Mouse (Mus musculus): ENCODE measurements at regions not wholly inside any gene's neighbourhood (a gene's known extent, or its start where the extent isn't known, plus 50 kb on each side); places are given as distances from the start of the nearest gene placed in this dataset.

- TF ChIP-seq CTCF (IDR thresholded peaks at IDR 0.05; ENCODE audit: borderline replicate concordance, control insufficient read depth, extremely low read depth, insufficient read depth, low read length, poor library complexity) (no peak), POLR2A (IDR thresholded peaks at IDR 0.05; ENCODE audit: control insufficient read depth, extremely low read depth, insufficient read depth, low read length, poor library complexity) (no peak)
Observed at GRCm38 (mm10) chr13:102034484-102034883, 266.5 kb upstream of the Pik3r1 start.
